Mouse (Mus musculus) spleen, adult 2 months (tissue): ENCODE measurements around the gene Sympk.

ENCODE experiments used
- CTCF ChIP-seq: fragments of 200-500 bp; IDR thresholded peaks from 2 replicates; pipeline ENCODE4 v1.5.1; 2011; ENCODE audit warnings: mild to moderate bottlenecking, inconsistent platforms; ENCODE audit not compliant: insufficient read depth, insufficient read length, insufficient replicate concordance; ENCODE audit errors: extremely low read depth
- POLR2A ChIP-seq: fragments of 200-500 bp; IDR thresholded peaks from 2 replicates; pipeline ENCODE4 v1.6.1; 2011; ENCODE audit warnings: low read depth, low read length, inconsistent platforms

DNA sequence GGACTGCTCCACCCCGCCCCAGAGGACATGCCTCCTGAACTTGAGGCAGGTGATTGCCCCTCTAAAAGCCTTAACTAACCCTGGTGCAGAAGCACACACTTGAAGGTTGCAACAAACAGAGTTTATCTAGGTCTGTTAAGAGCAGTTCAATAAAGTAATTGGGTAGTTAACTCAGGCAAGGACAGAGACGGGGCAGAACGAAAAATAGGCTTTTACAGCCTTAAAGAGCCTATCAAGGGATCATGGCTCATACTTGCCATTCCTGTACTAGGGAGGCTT is 22.4 kb upstream of the Sympk start:
- TF ChIP-seq POLR2A (no peak), CTCF (no peak)
